Mouse (Mus musculus) E14TG2a.4 (cell line): ENCODE results near the gene Mier1.

Experiments used
- H3K27me3 ChIP-seq: 2 replicates; pipeline ENCODE4 v1.6.1; 2014; ENCODE audit warnings: low read length, control low read depth; ENCODE audit not compliant: insufficient read depth
- H3K36me3 ChIP-seq: 2 replicates; pipeline ENCODE4 v1.6.1; 2014; ENCODE audit warnings: low read length, control low read depth; ENCODE audit not compliant: insufficient read depth
- H3K4me1 ChIP-seq: replicated peaks from 2 replicates; pipeline ENCODE4 v1.6.1; 2014; ENCODE audit warnings: low read depth, low read length, control low read depth
- H3K4me3 ChIP-seq: replicated peaks from 2 replicates; pipeline ENCODE4 v1.5.1; 2014; ENCODE audit warnings: mild to moderate bottlenecking, low read length
- H3K9me3 ChIP-seq: 2 replicates; pipeline ENCODE4 v1.6.1; 2014; ENCODE audit warnings: low read length, control low read depth
- CTCF ChIP-seq: conservative IDR thresholded peaks from 2 replicates; pipeline ENCODE4 v1.5.1; 2014; ENCODE audit warnings: low read length
- NANOG ChIP-seq: IDR thresholded peaks from 2 replicates; pipeline ENCODE4 v1.6.1; 2014; ENCODE audit warnings: borderline replicate concordance, low read length, mixed read lengths
- POU5F1 ChIP-seq: IDR thresholded peaks from 2 replicates; pipeline ENCODE4 v1.6.1; 2014; ENCODE audit warnings: low read length, borderline replicate concordance

Mier1 gene

GRCm38 (mm10) chr4:103200046-103200445 lies 85.9 kb downstream of the Mier1 start:
- TF ChIP-seq POU5F1, result no peak
- no peak for TF ChIP-seq CTCF
- no peak for TF ChIP-seq NANOG

GRCm38 (mm10) chr4:103203646-103204045 lies 89.5 kb downstream of the Mier1 start:
- Histone ChIP-seq H3K36me3 (peaks cover 42% of the 10 kb centered on the region), H3K9me3 (no peaks in the 10 kb centered on the region), H3K27me3 (no peaks in the 10 kb centered on the region), H3K4me3 (no peak overlapping the region), H3K4me1 (peaks cover 20% of the 10 kb centered on the region)
- TF ChIP-seq CTCF, result no peak
- TF ChIP-seq NANOG, result no peak
- TF ChIP-seq POU5F1, result no peak

More at GRCm38 (mm10) chr4:103200046-103200445, 85.9 kb downstream of the Mier1 start:
- H3K27me3 ChIP-seq, result no peaks in the 10 kb centered on the region
- H3K4me3 ChIP-seq, result no peak overlapping the region
- peaks cover 33% of the 10 kb centered on the region for H3K36me3 ChIP-seq
- H3K9me3 ChIP-seq, result no peaks in the 10 kb centered on the region
- peaks cover 23% of the 10 kb centered on the region for H3K4me1 ChIP-seq

GRCm38 (mm10) chr4:103208553-103208952 lies 94.4 kb downstream of the Mier1 start:
- no peaks in the 10 kb centered on the region for H3K9me3 ChIP-seq
- peaks cover 53% of the 10 kb centered on the region for H3K36me3 ChIP-seq
- no peak for TF ChIP-seq NANOG
- TF ChIP-seq CTCF, result no peak
- TF ChIP-seq POU5F1, result no peak
- no peak overlapping the region for H3K4me3 ChIP-seq
- H3K4me1 ChIP-seq, result peaks cover under 1% of the 10 kb centered on the region; the same call in 1 of the 2 replicates
- no peaks in the 10 kb centered on the region for H3K27me3 ChIP-seq

DNA sequence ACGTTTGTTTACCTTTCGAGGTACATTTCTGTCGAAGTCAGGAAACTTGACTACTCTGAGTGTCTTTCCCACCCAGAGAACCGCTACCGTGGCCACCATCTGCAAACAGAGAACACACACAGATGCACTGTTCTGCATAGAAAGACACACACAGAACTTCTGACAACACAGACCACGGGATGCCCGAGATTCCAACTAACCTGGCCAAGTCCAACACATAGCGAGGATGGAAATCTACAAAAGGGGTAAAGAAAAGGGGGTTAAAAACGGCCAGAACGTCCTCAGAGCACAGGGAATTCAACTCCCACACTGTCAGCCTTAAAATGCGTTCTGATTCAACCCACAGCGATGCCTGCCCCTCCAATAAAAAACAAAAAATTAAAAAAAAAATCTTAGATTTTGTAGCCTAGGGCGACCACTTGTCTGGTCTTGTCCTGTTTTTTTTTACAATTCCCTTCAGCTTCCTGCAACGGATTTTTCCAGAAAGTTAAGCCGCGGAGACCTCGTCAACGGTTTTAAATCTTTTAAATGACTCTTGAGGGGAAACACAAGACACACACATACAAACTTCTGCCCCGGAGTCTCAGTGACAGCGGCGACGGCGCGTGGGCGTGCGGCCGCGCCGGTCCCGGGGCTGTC lies 99.8 kb downstream of the Mier1 start:
- Histone ChIP-seq H3K36me3 (peaks cover 24% of the 10 kb centered on the region), H3K4me1 (peaks cover 28% of the 10 kb centered on the region), H3K27me3 (no peaks in the 10 kb centered on the region), H3K4me3 (peak overlapping the region; percentile 86), H3K9me3 (no peaks in the 10 kb centered on the region)
- no peak for TF ChIP-seq POU5F1
- TF ChIP-seq NANOG, result no peak
- no peak for TF ChIP-seq CTCF

DNA sequence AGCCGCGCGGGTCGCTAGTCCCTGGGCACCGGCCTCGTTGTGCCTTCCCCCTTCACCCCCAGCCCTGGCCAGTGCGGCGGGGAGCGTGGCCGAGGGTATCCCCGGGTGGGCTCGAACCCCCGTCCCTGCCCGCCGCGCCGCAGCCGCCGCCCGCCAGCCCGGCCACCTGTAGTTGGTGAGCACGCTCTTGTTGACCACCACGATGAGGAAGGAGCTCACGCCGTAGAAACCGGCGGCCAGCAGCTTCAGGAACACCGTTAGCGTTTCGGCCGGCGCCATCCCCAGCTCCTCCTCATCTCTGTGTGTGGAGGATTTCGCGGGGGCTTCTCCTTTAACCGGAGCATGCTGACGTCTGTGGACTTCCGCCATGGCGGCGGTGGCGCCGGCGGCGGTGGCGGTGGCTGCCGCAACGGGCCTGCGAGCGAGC lies 100.3 kb downstream of the Mier1 start:
- Histone ChIP-seq H3K9me3 (no peaks in the 10 kb centered on the region), H3K4me3 (peak overlapping the region; percentile 86), H3K4me1 (peaks cover 31% of the 10 kb centered on the region), H3K36me3 (peaks cover 20% of the 10 kb centered on the region), H3K27me3 (no peaks in the 10 kb centered on the region)
- no peak for TF ChIP-seq NANOG
- TF ChIP-seq CTCF, result no peak
- TF ChIP-seq POU5F1, result no peak
